Mouse (Mus musculus): ENCODE measurements around the gene Frmd4a. TPM values are rescaled to one million over a fixed set of nuclear protein-coding genes. Genes with fewer than 3 reads are reported as not detected.
A peak's percentile ranks its signal among the peaks of the same experiment; 100 is the strongest.
"Not testable (repeated sequence)": the region's sequence is repeated elsewhere in the genome, so short reads cannot be mapped to it uniquely, and the experiment has no call there.

Frmd4a gene
- total RNA-seq, 2 experiments from 2014 or later = 12.8 to 17.1 TPM

DNA sequence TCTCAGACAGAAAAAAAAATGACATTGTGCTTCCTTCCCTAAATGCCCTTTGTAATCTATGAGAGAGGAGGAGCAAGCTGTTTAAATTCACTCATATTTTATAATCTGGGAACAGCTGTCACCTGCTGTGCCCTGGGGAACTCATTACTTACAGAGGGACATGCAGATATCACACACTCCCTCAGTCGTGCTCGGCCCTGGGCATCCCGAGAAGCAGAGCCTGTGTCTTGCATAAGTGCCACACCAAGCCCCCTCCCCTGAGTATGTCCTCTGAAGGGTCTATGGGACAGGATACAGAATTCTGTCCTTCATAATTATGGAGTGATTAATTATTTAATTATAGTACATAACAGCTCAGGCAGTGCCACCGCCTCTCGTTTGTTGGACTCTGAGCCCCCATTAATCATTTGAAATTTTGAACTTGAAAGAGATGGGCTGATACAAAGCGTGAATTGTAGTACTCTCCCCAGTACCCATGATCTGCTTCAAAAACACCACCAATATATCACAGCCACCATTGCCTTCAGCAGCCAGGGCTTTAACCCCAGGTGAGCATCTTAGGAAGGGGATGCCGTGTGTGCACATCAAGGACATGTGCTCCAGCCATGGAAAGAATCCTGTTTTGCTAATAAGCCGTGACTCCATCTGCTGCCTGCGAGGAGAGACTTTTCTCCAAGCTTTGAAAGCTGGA is 177.0 kb downstream of the Frmd4a start:
- ATAC-seq (ENCODE audit: poor library complexity, severe bottlenecking) = no peak

DNA sequence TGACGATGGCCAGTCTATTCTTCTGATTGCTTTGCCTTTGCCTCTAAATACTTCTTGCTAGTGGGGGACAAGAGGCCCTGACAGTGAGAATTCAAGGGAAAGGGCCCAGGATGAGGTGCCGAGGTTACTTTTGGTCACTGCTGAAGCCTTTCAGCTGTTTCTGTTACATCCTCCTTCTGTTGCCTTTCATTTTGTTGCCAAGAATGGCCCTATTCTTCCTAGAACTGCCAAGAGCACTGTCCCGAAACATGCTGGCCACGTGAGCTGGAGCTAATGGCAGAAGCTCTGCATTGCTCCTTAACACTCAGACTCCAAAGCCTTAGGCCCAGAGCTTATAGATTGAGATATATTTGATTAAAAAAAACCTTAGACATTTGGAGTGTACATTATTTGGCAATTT is 178.5 kb downstream of the Frmd4a start:
- no peak for ATAC-seq (ENCODE audit: poor library complexity, severe bottlenecking)

DNA sequence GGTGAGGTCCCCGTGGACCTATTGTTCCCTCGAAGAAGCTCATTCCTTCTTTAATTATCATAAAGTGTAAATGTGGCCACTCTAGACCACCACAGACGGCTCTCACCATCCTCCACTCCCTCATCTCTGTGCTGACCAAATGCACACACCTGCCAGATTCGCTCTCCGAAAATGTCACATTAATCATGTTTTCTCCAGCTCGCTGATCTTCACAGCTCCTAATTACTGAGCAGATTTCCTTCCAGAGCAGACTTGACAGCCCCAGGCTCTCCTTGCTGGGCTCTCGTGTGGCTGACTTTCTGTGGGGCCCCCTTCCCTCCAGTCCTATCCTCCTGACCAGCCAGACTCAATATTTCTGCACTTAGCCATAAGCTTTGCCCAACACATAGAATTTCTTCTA is 191.7 kb downstream of the Frmd4a start:
- ATAC-seq (ENCODE audit: poor library complexity, severe bottlenecking) = no peak

DNA sequence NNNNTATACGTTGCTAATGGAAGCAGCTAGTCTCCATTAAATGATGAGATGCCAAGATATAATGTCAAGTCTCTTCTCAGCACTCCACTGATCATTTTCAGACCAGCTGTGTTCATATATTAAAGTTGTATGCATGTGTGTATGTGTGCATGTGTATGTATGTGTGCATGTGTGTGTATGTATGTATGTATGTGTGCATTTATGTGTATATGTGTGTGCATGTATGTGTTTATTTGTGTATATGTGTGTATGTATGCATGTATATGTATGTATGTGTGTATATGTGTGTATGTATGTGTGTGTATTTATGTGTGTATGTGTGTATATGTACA is 204.9 kb downstream of the Frmd4a start:
- no peak for ATAC-seq (ENCODE audit: poor library complexity, severe bottlenecking)

DNA sequence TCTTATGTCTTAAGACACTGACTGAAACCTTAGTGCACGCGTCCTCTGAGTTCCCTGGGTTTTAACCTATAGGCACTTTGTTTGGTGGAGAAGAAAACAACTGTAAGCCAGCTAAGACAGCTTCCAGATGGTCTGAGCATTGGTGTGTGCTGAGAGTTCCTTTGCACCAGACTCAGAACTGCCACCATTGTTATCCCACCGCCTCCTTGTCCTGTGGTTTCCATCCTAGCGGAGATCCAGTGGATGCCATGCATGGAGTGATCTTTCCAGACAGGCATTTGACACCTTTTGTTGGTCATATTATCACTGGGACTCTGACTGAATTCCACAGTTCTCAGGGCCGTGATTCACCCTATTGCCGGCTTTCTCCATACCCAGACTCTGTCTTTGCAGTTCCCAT is 205.8 kb downstream of the Frmd4a start:
- ATAC-seq (ENCODE audit: poor library complexity, severe bottlenecking) = no peak

DNA sequence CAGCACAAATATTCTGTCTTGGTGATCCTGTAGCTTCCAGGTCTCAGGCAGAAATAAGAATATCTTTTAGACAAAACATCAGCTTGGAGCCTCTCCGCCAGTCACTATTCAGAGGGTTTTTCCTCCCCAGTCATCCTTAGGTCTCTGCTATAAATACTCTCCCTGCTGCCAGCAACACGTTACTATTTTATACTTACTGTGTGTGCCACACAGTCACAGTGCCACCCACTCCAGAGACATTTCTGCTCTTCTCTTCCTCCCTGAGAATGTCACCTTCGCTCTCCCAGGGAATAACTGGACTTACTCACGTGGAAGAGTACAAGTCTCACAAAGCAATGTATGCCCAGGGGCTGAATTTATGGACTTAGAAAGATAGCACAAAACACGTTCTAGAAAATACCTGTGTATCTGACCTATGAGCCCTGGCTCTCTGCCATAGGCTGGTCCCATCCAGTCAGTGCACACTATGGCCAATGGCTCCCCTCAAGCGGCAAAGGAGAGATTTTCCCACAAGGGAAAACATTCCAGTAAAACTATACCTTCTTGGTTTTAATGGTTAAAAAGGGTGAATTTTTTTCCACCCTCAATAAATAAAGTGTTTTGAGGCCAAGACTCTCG is 209.5 kb downstream of the Frmd4a start:
- no peak for ATAC-seq (ENCODE audit: poor library complexity, severe bottlenecking)

DNA sequence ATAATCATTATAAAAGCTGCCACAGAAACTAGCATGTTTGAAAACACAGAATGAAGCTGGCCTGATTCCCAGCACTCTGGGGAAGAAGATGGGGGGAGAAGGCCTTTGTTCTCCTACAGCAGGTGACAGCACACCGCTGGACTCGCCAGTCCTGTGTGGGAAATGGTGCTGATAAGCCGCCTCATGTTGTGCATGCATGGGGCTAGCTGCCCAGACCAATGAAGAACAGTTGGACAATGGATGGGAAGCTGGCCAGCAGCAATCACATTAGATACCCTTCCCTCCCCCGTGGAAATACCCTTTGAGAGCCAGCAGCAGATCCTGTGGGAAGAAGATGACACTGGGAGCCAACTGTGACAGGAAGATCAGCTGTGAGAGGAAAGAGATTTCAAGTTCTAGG is 210.0 kb downstream of the Frmd4a start:
- no peak for ATAC-seq (ENCODE audit: poor library complexity, severe bottlenecking)

DNA sequence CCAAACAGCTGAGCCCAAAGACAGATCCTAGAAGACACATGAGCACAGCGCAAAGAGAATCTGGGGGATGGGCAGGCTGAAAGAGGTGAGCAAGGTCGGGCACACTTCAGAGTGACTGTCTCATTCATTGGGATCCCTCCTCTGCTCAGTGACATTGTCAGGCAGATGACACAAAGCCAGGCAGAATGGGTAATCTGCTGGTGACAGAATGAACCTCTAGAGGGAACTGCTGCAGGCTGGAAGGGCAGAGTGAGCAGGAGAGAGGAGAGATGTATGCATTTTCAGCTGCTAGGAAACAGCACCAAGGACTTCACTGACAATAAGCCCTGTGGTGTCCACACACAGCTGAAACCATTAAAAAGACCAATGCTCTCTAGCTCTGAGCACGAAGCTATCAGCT is 211.0 kb downstream of the Frmd4a start:
- ATAC-seq (ENCODE audit: poor library complexity, severe bottlenecking) = no peak

DNA sequence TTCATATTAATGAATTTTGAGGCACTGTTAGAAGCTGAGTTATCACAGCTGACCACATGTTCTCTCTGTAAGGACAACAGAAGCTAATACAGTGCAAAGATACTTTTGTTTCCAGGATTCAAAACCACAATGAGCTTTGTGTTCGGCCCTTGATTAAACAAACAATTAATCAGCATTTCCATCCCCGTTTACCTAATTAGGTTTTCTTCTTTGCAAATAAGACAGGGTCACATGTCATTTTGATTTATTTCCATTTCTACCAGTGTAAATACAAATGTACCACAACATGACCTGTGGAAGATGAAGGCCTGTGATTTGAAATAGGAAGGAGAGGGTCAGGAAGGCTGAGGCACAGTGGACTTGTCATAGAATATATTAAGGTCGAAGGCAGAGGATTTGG is 214.8 kb downstream of the Frmd4a start:
- ATAC-seq (ENCODE audit: poor library complexity, severe bottlenecking) = no peak

DNA sequence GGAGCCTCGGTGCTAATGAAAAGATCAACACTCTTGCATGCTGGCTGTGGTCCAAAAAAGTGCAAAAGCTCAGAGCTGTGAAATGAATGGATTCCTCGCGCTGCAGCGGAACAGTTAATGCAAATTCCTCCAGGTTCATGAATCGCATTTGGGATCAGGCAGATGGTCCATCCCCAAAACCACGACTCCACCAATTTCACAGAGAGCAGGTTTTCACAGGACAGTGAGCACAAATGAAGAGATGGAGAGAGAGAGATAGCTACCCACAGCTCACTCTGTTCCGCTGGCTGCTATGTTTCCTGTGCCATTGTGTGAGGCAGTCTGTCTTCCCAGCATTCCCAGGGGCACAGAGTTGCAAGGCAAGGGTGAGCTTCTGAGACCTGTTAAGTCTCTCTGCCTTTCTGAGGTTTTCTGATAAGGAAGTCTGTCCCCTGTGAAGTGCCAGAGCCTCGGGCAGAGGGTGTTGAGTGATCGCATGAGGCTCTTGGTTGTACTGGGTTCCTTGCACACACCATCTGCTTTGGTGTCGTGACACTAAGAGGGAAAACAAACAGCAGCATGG is 215.3 kb downstream of the Frmd4a start:
- ATAC-seq (ENCODE audit: poor library complexity, severe bottlenecking) = no peak

DNA sequence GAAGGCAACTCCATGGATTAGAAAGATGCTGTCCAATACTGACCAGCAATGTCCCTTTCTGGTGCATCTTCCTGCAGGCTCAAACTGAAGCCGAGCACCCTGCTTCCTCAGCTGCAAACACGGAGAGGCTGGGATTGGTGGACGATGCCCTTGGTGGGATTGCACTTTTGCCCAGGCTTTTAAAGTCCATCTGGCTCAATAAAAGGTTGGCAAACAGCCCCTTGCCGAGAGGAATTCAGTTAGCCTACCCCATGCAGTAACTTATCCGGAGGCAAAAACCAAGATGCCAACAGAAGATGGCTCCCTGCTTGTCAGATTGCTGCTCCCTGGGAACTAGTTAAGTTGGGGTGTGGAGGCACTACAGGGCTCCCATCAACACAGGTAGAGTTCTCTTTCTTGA is 220.2 kb downstream of the Frmd4a start:
- ATAC-seq (ENCODE audit: poor library complexity, severe bottlenecking) = no peak

DNA sequence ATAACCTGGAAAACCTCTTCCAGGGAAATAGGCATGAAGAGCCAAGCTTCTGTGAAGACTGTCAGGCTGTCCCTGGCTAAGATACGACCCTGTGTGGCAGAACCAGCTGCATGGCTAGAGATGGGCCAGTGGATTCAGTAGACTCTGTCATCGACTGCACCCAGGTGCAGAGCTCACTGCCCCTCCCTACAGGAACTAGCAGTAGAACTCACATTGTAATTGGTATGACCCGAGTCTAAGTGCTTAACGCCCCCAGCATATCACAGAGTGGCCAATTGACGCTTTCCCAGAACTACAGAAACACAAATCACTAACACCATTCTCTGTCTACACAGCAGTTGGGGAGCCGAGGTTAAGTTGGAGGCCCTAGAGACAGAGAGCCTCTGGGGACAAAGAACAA is 232.2 kb downstream of the Frmd4a start:
- ATAC-seq (ENCODE audit: poor library complexity, severe bottlenecking) = no peak

DNA sequence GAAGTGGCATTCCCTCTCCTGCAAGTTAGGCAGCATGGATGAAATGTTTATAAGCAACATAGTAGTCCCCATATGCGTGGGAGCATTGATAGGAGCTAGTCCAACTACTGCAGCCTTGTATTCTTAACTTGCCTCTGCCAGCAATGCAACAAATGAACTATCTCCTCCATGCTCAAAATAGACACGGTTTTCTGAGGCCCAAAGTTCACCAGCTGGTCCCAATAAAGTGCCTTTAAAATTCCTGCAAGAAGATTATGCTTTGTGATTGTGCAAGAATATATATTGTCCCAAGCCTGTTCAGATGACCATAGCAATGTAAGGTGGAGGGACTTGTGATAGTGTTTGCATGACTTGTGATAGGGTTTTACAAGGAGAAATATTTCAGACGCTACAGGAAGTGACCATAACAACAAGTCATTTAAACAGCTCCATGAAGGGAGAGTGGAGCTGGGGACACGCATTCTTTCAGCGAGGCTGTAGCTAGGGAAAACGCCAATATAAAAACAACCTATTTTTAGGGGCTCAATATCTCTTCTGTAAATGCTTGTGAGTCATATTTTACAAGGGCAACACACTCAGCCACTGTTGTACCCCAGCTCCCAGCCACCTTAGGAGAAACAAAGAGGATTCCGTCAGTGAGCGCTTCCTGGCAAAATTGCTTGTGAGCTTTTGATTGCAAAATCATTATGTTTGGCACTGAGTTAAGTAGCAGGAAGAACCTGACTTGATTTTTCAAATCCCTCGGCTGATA is 235.2 kb downstream of the Frmd4a start:
- ATAC-seq (ENCODE audit: poor library complexity, severe bottlenecking) = no peak

DNA sequence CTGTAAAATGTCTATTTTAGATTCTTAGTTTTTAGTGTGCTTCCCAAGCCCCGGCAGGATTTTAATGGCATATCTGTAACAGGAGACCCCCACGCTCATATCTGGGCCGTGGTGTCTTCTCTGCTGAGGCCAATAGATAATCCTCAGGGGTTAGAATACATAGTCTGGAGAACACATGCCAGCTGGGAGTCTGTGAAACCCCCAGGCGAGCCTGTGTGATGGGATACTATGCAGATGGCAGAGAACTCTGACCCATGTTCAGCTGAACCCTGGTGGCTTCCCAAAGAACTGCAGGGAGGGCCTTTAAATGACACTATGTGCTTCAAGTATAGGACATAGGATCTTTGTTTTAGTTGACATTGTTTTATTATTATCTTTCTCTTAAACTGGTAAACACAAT is 235.8 kb downstream of the Frmd4a start:
- no peak for ATAC-seq (ENCODE audit: poor library complexity, severe bottlenecking)

DNA sequence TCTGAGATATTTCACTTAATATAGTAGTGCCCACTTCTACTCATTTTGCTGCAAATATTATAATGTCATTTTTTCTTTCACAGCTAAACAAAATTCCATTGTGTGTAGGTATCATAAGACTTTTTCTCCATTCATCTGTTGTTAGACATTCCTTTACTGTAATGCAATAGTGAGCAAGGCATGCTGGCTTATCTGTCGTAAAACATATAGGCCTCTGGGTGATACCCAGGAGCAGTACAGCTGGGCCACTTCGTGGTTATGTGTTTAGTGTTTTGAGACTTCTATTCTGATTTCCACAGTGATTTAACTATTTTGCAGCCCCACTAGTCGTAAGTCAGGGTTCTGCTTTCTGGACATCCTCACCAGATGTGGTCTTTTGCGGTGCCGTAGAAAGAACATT is 236.6 kb downstream of the Frmd4a start:
- no peak for ATAC-seq (ENCODE audit: poor library complexity, severe bottlenecking)

DNA sequence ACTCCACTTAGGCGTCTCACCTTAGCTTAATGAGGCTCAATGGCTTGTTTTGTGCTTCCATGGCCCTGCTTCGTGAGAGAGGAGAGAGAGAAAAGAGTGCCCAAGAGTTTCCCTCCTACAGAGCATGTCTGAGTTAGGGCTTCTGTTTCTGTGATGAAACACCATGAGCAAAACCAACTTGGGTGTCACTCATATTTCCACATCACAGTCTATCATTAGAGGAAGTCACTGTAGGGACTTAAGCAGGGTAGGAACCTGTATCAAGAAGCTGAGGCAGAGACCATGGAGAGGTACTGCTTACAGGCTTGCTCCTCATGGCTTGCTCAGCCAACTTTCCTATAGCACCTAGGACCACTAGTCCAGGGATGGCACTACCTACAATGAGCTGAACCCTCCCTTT is 238.7 kb downstream of the Frmd4a start:
- ATAC-seq (ENCODE audit: poor library complexity, severe bottlenecking) = peak; percentile 96

DNA sequence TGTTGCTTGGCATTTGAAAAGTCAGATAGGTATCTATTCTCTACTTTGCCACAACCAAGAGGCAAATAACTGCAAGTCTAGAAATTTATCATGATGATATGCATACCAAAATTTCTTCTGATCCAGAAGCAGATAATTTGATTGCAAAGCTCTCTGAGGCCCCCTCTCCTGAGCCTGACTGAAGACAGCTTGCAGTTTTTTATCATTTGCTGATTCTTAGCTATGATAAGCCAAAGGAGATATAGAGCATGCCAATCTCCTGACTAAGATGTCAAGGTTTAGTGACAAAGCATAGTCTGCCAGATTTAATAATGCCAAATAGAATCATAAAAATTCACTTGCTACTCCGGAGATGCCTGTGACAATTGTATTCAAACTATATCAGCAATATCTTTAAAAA is 240.1 kb downstream of the Frmd4a start:
- ATAC-seq (ENCODE audit: poor library complexity, severe bottlenecking) = no peak

DNA sequence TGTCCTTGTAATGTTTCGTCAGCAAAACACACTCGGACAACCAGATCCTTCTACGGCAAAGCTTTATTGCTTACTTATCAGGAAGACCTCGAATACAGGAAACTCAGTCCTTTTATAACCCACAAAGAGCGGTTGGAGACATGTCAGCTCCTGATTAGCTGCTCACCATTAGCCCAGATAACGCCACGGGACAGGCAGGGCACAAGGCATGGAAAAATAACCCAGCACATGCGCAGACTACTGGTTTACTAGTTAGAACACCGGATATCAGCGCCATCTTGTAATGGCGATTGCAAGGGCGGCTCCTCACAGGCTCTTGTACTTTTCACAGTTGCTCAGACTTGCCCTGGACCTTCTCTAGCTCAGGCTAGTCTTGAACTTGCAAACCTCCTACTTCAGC is 241.3 kb downstream of the Frmd4a start:
- not testable (repeated sequence) for ATAC-seq (ENCODE audit: poor library complexity, severe bottlenecking)

DNA sequence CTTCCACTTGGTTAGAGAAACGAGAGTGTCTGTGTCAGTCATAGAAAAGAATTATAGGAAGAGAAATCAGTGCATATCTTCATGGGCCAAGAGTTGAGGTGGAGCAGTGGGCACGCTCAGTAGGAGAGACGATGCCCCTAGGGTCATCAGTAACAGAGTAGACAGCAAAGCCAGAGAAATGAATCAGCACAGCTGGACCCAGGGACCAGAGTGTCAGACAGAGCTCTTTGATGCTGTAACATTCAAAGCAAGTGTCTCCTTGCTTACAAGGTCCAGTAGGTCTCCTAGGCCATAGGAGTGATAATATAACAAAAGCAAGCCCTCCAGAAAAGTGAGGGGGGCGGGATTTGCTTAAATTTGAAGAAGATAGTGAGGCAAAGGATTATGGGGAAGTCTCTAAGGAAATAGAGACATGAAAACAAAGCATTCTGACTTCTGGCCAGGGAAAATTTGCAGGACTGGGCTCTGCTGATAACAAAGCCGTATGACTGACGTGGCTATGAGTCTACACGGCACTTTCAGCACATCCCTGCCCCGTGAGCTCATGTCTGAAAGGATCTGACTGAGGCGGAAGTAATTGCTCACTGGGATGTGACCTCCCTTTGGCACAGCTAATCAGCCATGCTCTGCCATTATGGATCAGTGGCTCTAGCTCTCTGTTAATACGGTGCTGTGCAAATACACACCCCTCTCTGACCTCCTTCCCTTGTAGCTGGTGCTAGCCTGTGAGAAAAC is 243.0 kb downstream of the Frmd4a start:
- no peak for ATAC-seq (ENCODE audit: poor library complexity, severe bottlenecking)

DNA sequence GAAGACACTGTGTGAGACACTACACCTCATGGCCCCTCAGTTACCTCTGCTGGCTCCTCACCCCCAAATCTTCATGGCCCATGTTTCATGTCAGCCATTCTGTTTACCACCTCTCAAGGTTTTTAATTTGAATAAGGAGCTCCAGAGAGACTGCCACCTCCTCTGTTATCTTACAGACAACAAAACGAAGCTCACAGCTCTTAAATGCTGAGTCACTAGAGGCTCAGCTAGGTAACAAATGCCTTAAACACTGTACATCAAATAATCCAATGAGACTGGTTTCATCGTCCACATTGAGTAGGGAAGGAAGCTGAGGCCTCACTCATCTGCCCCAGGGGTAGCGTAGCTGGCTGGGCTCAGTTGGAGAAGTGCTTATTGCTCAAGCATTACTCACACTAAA is 245.2 kb downstream of the Frmd4a start:
- ATAC-seq (ENCODE audit: poor library complexity, severe bottlenecking) = no peak

DNA sequence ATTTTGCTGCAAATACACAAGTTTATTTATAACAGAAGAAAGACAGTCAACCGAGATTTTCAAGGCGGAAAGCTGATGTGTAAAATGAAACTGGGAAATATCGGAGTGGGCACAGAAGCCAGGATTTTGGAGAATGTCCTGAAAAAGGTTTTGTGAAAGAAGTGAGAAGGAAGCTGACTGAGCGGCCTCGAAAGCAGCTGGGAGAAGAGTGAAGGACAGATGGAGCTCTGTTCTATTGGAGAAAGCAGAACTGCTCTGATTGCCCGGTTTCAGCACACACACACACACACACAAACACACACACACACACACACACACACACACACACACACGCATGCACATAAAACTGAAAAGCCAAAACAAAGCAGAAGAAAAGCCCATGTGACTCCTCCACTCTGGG is 249.9 kb downstream of the Frmd4a start:
- ATAC-seq (ENCODE audit: poor library complexity, severe bottlenecking) = no peak
